In the genomic region with DNA sequence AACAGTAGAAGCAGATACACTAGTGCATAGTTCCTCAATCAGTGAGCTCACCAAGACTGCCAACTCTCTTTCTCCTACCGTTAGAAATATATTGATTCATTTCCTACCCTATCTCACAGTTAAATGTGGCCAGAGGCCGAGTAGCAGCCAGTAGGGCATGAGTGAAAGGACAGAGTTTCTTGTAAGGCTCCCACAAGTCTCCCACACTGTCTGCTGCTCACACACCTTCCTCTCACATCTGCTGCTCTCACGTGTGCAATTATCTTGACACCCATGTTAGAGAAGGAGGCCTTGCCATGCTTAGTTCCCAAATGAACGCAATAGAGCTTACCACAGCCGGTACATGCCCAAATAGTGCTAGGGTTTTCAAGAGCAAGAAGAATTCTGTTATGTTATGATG, we compare ENCODE assay signal across 23 mouse cellular contexts.
"Had no signal": no experiment of that assay in that cellular context is flagged by ENCODE, and none has a peak within 500 bp of the region (broad histone marks: within the 10 kb centered on the region; RNA-seq: fewer than 3 reads in every experiment).

No protein-coding gene starts in this region.

- ATAC-seq: hindbrain, embryonic 16.5 days; inflammation-experienced regulatory T-cells, adult 6 months; intestine, embryonic 15.5 days; intestine, postnatal 0 days had no signal

- H3K27me3 ChIP-seq: heart, embryonic 13.5 days; heart, embryonic 15.5 days; hindbrain, embryonic 12.5 days; intestine, embryonic 15.5 days; limb, embryonic 12.5 days; liver, embryonic 13.5 days; liver, embryonic 15.5 days had no signal

- H3K4me3 ChIP-seq: heart, embryonic 13.5 days; heart, embryonic 15.5 days; hindbrain, embryonic 10.5 days; hindbrain, embryonic 12.5 days; intestine, embryonic 15.5 days; layer of hippocampus, adult 2 months; left cerebral cortex, adult 2 months; limb, embryonic 10.5 days; limb, embryonic 12.5 days; liver, embryonic 13.5 days; liver, embryonic 15.5 days had no signal

- H3K9me3 ChIP-seq: heart, embryonic 13.5 days; heart, embryonic 15.5 days; hindbrain, embryonic 10.5 days; hindbrain, embryonic 12.5 days; intestine, embryonic 15.5 days; limb, embryonic 10.5 days; limb, embryonic 12.5 days; liver, embryonic 13.5 days; liver, embryonic 15.5 days had no signal

- H3K27ac ChIP-seq: heart, embryonic 13.5 days; heart, embryonic 15.5 days; hindbrain, embryonic 10.5 days; hindbrain, embryonic 12.5 days; hindbrain, embryonic 14.5 days; intestine, embryonic 15.5 days; layer of hippocampus, adult 2 months; left cerebral cortex, adult 2 months; limb, embryonic 10.5 days; limb, embryonic 12.5 days; liver, embryonic 13.5 days; liver, embryonic 15.5 days had no signal

- H3K4me1 ChIP-seq: hindbrain, embryonic 10.5 days; hindbrain, embryonic 12.5 days; intestine, embryonic 15.5 days; limb, embryonic 10.5 days; limb, embryonic 12.5 days; liver, embryonic 15.5 days had no signal

- H3K36me3 ChIP-seq: heart, embryonic 13.5 days; heart, embryonic 15.5 days; hindbrain, embryonic 10.5 days; hindbrain, embryonic 12.5 days; intestine, embryonic 15.5 days; limb, embryonic 10.5 days; limb, embryonic 12.5 days; liver, embryonic 13.5 days; liver, embryonic 15.5 days had no signal

- DNase-seq: gastrocnemius, postnatal 25 days; heart, postnatal 4 days; kidney, adult 18-20 months; kidney, adult 8-10 months; kidney, postnatal 10 days; kidney, postnatal 25 days; kidney, postnatal 4 days; liver; liver, embryonic 13.5 days had no signal
